Mouse (Mus musculus) heart, embryonic 14.5 days (tissue): ENCODE data around the gene 4921507P07Rik. TPM values are rescaled to one million over a fixed set of nuclear protein-coding genes. Genes with fewer than 3 reads are reported as not detected.

Source experiments
- ATAC-seq: fragments of 200-750 bp; cut with Nextera tagmentation; 2 replicates; pipeline ENCODE4 v1.8.0; 2017; ENCODE audit warnings: low read depth, moderate TSS enrichment; ENCODE audit not compliant: insufficient number of reproducible peaks, insufficient read depth, low FRiP score
- H3K27ac ChIP-seq, 2 experiments: fragments of 200-500 bp in 1 of 2; fragments of 300-500 bp in 1 of 2; sonication (generic) in 1 of 2; replicated peaks in 1 of 2; 2 replicates each; pipeline ENCODE4 v1.5.1; 2012 to 2014; ENCODE audit warnings: low read depth in 2 of 2, low read length in 2 of 2, control low read depth in 1 of 2, mild to moderate bottlenecking in 1 of 2, mixed read lengths in 1 of 2; ENCODE audit not compliant: control insufficient read depth in 1 of 2, insufficient read depth in 1 of 2
- H3K27me3 ChIP-seq: fragments of 300-500 bp; sonication (generic); 2 replicates; pipeline ENCODE4 v1.6.1; 2014; ENCODE audit warnings: mild to moderate bottlenecking, low read length, control low read depth; ENCODE audit not compliant: control insufficient read depth, insufficient read depth
- H3K36me3 ChIP-seq: fragments of 300-500 bp; sonication (generic); 2 replicates; pipeline ENCODE4 v1.6.1; 2014; ENCODE audit warnings: mild to moderate bottlenecking, control low read depth, low read length, mixed read lengths; ENCODE audit not compliant: control insufficient read depth, insufficient read depth
- H3K4me1 ChIP-seq, 2 experiments: fragments of 200-500 bp in 1 of 2; fragments of 300-500 bp in 1 of 2; sonication (generic) in 1 of 2; 2 replicates each; pipeline ENCODE4 v1.6.1; 2012 to 2014; ENCODE audit warnings: low read length in 2 of 2, control low read depth in 1 of 2, mixed read lengths in 1 of 2; ENCODE audit not compliant: control insufficient read depth in 2 of 2, insufficient read depth in 2 of 2
- H3K4me2 ChIP-seq: fragments of 300-500 bp; sonication (generic); 2 replicates; pipeline ENCODE4 v1.6.1; 2014; ENCODE audit warnings: mild to moderate bottlenecking, low read length
- H3K4me3 ChIP-seq, 2 experiments: fragments of 200-500 bp in 1 of 2; fragments of 300-500 bp in 1 of 2; sonication (generic) in 1 of 2; 2 replicates each; pipeline ENCODE4 v1.5.1; 2012 to 2014; ENCODE audit warnings: low read length in 2 of 2, mild to moderate bottlenecking in 2 of 2, control low read depth in 1 of 2, low read depth in 1 of 2, moderate library complexity in 1 of 2; ENCODE audit not compliant: control insufficient read depth in 1 of 2, insufficient read depth in 1 of 2
- H3K9ac ChIP-seq: fragments of 300-500 bp; sonication (generic); 2 replicates; pipeline ENCODE4 v1.6.1; 2014; ENCODE audit warnings: mild to moderate bottlenecking, low read length
- H3K9me3 ChIP-seq: fragments of 300-500 bp; sonication (generic); 2 replicates; pipeline ENCODE4 v1.6.1; 2016; ENCODE audit warnings: low read length, control low read depth; ENCODE audit not compliant: control insufficient read depth
- WGBS: fragments of 180-500 bp; shearing (Covaris S2); extraction: QIAGEN DNeasy Blood & Tissue Kit; methylation state at CpG from one replicate; pipeline ENCODE4 v1.1.7; 2014; 5-methylcytosine and 5-hydroxymethylcytosine counted together
- polyA plus RNA-seq: library from polyadenylated mRNA; unstranded; fragments of >200 nt; fragmentation: Nextera tagmentation; extraction: Ambion mirVana; gene quantifications from 2 replicates; pipeline ENCODE4 v1.2.1, GENCODE M21; 2014

4921507P07Rik gene
- polyA plus RNA-seq, 1 experiment from 2014 or later: 0.59 TPM

DNA sequence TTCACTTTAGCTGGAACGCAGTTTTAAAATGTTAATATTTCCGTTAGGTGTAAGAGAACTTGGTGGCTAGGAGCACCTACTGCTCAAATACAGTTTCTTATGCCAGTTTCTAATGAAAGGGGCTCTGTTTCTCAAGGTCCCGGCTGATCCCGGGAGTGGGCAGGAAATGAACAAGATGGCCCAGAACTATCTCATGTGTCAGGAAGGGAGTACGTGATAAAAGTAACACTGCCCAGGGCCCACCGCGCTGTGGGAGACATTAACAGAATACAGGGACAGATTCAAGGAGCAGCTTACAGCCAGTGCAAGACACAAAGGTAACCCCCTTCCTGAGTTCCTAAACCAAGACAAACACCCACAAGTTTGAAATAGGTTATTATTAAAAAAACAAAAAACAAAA lies 10.7 kb downstream of the 4921507P07Rik start:
- Histone ChIP-seq H3K27ac (peak overlapping the region; percentile 19 to 41; a peak in 3 of 4 replicates), H3K4me1 (no peaks in the 10 kb centered on the region), H3K36me3 (no peaks in the 10 kb centered on the region), H3K9ac (no peak overlapping the region), H3K4me3 (no peak overlapping the region), H3K27me3 (no peaks in the 10 kb centered on the region), H3K4me2 (no peak overlapping the region), H3K9me3 (no peaks in the 10 kb centered on the region)
- 37% methylated on average over 7 of the region's 7 CpGs for WGBS
- ATAC-seq: no peak

- H3K4me2 ChIP-seq: no peak overlapping the region
- WGBS: 83% methylated on average over 1 of the region's 1 CpGs
- no peak for ATAC-seq
- no peaks in the 10 kb centered on the region for H3K36me3 ChIP-seq
- H3K4me1 ChIP-seq: peaks cover 0 to 5% of the 10 kb centered on the region in 2 experiments; a peak in 1 of 4 replicates
- no peak overlapping the region for H3K27ac ChIP-seq
- no peak overlapping the region for H3K9ac ChIP-seq
- no peaks in the 10 kb centered on the region for H3K27me3 ChIP-seq
- H3K4me3 ChIP-seq: no peak overlapping the region
- no peaks in the 10 kb centered on the region for H3K9me3 ChIP-seq
Observed at GRCm38 (mm10) chr6:50571661-50572060, 24.8 kb downstream of the 4921507P07Rik start.

DNA sequence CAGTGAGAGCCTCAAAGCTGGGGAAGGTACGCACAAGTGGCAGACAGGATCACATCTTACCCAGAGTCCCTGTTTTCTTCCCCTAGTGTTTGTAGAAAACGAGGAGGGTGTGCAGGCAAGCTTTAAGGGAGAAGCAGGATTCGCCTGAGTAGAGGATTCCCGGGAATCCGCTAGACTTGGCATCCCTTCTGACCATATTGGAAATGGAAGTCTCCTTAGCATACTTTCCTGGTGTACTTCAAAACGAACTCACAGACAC lies 29.5 kb downstream of the 4921507P07Rik start:
- Histone ChIP-seq H3K9ac (peak overlapping the region; percentile 92), H3K4me2 (peak overlapping the region; percentile 82), H3K4me1 (peaks cover 2 to 5% of the 10 kb centered on the region in 2 experiments; a peak in 2 of 4 replicates), H3K36me3 (peaks cover 20% of the 10 kb centered on the region), H3K9me3 (no peaks in the 10 kb centered on the region), H3K27me3 (no peaks in the 10 kb centered on the region), H3K27ac (peak overlapping the region; percentile 76 to 95), H3K4me3 (peak overlapping the region; percentile 78 to 95)
- no peak for ATAC-seq
- 15% methylated on average over 6 of the region's 6 CpGs for WGBS

- H3K27me3 ChIP-seq: no peaks in the 10 kb centered on the region
- H3K36me3 ChIP-seq: peaks cover 20% of the 10 kb centered on the region
- H3K4me3 ChIP-seq: peak within 1 kb of the TSS; percentile 84 to 95
- H3K9me3 ChIP-seq: no peaks in the 10 kb centered on the region
- under 1% methylated on average over 78 of the region's 78 CpGs for WGBS
- peak within 1 kb of the TSS; percentile 82 for H3K4me2 ChIP-seq
- peaks cover 2 to 5% of the 10 kb centered on the region in 2 experiments; a peak in 2 of 4 replicates for H3K4me1 ChIP-seq
- ATAC-seq: peak; percentile 99
- peak within 1 kb of the TSS; percentile 96 for H3K9ac ChIP-seq
- H3K27ac ChIP-seq: peak within 1 kb of the TSS; percentile 79 to 95
Observed at GRCm38 (mm10) chr6:50566141-50566996, 30.1 kb downstream of the 4921507P07Rik start, which contains the start of gene Cycs. TSS of gene Cycs (minus strand) at chr6:50566538.

DNA sequence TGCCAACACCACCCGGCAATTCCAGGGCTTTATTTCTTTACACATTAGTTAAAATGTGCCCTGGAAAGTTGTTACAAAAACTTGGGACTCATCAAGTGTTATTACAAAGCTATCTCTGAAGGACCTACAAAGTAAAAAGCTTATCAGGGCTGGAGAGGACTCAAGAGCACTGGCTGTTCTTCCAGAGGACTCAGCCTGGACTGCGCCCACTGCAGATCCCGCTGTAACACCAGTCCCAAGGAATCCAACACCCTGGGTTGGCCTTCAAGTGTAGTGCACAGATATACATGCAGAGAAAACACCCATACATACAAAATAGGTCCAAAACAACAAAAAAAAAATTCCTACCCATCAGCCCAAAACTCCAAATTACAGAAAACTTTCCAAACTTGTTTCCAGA lies 32.8 kb downstream of the 4921507P07Rik start:
- ATAC-seq: no peak
- 86% methylated on average over 3 of the region's 3 CpGs for WGBS
- H3K27me3 ChIP-seq: no peaks in the 10 kb centered on the region

DNA sequence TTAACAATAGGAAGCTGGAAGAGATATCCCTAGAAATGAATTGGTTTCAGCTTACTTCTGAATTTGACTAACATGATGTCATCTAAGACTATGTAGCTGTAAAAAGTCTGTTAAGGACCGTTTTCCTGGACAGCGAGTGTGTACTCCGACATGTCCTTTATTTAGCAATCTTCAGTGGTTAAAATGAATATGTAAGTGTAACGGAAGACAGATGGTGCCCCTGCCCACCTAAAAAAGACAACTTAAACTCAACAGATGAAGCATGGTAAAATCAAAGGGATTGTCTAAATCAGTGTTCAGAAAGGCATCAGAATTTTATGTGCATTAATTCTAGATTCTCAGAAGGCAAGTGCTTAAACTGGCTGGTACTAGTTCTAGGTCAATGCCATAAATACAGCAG lies 34.0 kb downstream of the 4921507P07Rik start:
- WGBS: 89% methylated on average over 4 of the region's 4 CpGs
- Histone ChIP-seq H3K9me3 (no peaks in the 10 kb centered on the region), H3K4me3 (no peak overlapping the region), H3K9ac (no peak overlapping the region), H3K27me3 (no peaks in the 10 kb centered on the region), H3K27ac (no peak overlapping the region), H3K36me3 (peaks cover 20% of the 10 kb centered on the region), H3K4me1 (peaks cover 2 to 8% of the 10 kb centered on the region in 2 experiments; a peak in 2 of 4 replicates), H3K4me2 (no peak overlapping the region)
- no peak for ATAC-seq

More for the DNA sequence above, 32.8 kb downstream of the 4921507P07Rik start:
- Histone ChIP-seq H3K9me3 (no peaks in the 10 kb centered on the region), H3K9ac (no peak overlapping the region), H3K4me1 (peaks cover 2 to 9% of the 10 kb centered on the region in 2 experiments; a peak in 2 of 4 replicates), H3K4me3 (no peak overlapping the region), H3K36me3 (peaks cover 20% of the 10 kb centered on the region), H3K27ac (no peak overlapping the region), H3K4me2 (no peak overlapping the region)

DNA sequence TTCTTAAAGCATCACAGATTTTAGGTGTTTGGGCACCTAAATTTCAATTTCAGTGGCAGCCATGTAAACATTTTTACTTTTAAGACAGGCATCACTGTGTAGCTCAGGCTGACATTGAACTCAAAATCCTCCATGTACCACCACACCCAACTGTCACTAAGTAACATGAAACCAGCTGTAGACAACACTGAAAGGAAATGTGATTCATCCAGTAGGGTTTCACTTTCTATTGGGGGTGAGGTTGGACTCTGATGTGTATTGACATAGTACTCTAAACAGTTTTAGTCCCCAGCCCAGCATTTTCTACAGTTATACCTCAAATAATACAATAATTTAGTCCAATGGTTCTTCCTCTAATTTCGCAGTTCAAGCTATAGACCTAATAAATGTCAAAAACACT lies 35.7 kb downstream of the 4921507P07Rik start:
- no peak overlapping the region for H3K9ac ChIP-seq
- no peak overlapping the region for H3K4me3 ChIP-seq
- peaks cover 2 to 3% of the 10 kb centered on the region in 2 experiments; a peak in 2 of 4 replicates for H3K4me1 ChIP-seq
- WGBS: 100% methylated on average over 1 of the region's 1 CpGs
- no peaks in the 10 kb centered on the region for H3K9me3 ChIP-seq
- no peak for ATAC-seq
- H3K4me2 ChIP-seq: no peak overlapping the region
- H3K27me3 ChIP-seq: no peaks in the 10 kb centered on the region
- H3K27ac ChIP-seq: no peak overlapping the region
- H3K36me3 ChIP-seq: peaks cover 20% of the 10 kb centered on the region
